Mouse (Mus musculus): ENCODE data around the gene Fmo1. TPM values are rescaled to one million over a fixed set of nuclear protein-coding genes. Genes with fewer than 3 reads are reported as not detected.
"Not testable (repeated sequence)": the region's sequence is repeated elsewhere in the genome, so short reads cannot be mapped to it uniquely, and the experiment has no call there.

Gene Fmo1
- polyA plus RNA-seq, 1 experiment from 2014 or later, result 62.7 TPM

- Histone ChIP-seq H3K27me3 (ENCODE audit: insufficient read depth, low read length) (no peaks in the 10 kb centered on the region), H3K4me1 (ENCODE audit: insufficient read depth, low read length) (no peaks in the 10 kb centered on the region), H3K4me3 (ENCODE audit: low read length) (no peak overlapping the region), H3K4me2 (replicated peaks; ENCODE audit: low read depth, low read length) (no peak overlapping the region), H3K9ac (replicated peaks; ENCODE audit: low read length) (no peak overlapping the region), H3K36me3 (ENCODE audit: insufficient read depth, low read length) (no peaks in the 10 kb centered on the region), H3K27ac (ENCODE audit: low read length) (no peak overlapping the region), H3K9me3 (ENCODE audit: low read length) (no peaks in the 10 kb centered on the region)
- WGBS, result 88% methylated on average over 9 of the region's 9 CpGs
- no peak for ATAC-seq (ENCODE audit: low FRiP score, low TSS enrichment)
These were observed 53.1 kb downstream of the Fmo1 start for GRCm38 (mm10) chr1:162813143-162813835.

DNA sequence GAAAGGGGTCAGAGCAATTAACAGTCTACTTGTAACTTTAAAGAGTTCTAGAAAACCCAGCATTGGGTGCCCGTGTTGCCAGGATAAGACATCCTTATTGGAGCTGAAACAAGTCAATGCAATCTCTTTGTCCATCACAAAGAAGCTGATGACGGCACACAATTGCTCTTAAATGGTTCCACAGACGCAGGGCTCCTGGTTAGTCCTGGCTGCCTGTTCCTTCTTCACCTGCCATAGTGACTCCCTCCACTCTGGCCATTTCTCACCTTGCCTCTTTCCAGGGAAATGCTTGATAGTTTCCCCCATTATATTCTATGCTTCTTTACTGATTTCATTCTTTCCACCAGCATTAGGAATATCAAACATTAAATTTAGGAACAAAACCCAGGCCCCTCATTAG, 57.9 kb downstream of the Fmo1 start:
- H3K27ac ChIP-seq (ENCODE audit: low read length), result no peak overlapping the region
- no peaks in the 10 kb centered on the region for H3K9me3 ChIP-seq (ENCODE audit: low read length)
- H3K4me2 ChIP-seq (replicated peaks; ENCODE audit: low read depth, low read length), result no peak overlapping the region
- H3K4me1 ChIP-seq (ENCODE audit: insufficient read depth, low read length), result no peaks in the 10 kb centered on the region
- no peak for ATAC-seq (ENCODE audit: low FRiP score, low TSS enrichment)
- H3K36me3 ChIP-seq (ENCODE audit: insufficient read depth, low read length), result no peaks in the 10 kb centered on the region
- H3K9ac ChIP-seq (replicated peaks; ENCODE audit: low read length), result no peak overlapping the region
- no peaks in the 10 kb centered on the region for H3K27me3 ChIP-seq (ENCODE audit: insufficient read depth, low read length)
- H3K4me3 ChIP-seq (ENCODE audit: low read length), result no peak overlapping the region
- 85% methylated on average over 3 of the region's 3 CpGs for WGBS

- no peak overlapping the region for H3K4me3 ChIP-seq (ENCODE audit: low read length)
- no peaks in the 10 kb centered on the region for H3K4me1 ChIP-seq (ENCODE audit: insufficient read depth, low read length)
- no peaks in the 10 kb centered on the region for H3K9me3 ChIP-seq (ENCODE audit: low read length)
- WGBS, result 86% methylated on average over 5 of the region's 5 CpGs
- ATAC-seq (ENCODE audit: low FRiP score, low TSS enrichment), result no peak
- H3K27ac ChIP-seq (ENCODE audit: low read length), result no peak overlapping the region
- H3K9ac ChIP-seq (replicated peaks; ENCODE audit: low read length), result no peak overlapping the region
- no peaks in the 10 kb centered on the region for H3K27me3 ChIP-seq (ENCODE audit: insufficient read depth, low read length)
- H3K36me3 ChIP-seq (ENCODE audit: insufficient read depth, low read length), result no peaks in the 10 kb centered on the region
- no peak overlapping the region for H3K4me2 ChIP-seq (replicated peaks; ENCODE audit: low read depth, low read length)
These were observed 59.0 kb downstream of the Fmo1 start for GRCm38 (mm10) chr1:162807441-162807840.

DNA sequence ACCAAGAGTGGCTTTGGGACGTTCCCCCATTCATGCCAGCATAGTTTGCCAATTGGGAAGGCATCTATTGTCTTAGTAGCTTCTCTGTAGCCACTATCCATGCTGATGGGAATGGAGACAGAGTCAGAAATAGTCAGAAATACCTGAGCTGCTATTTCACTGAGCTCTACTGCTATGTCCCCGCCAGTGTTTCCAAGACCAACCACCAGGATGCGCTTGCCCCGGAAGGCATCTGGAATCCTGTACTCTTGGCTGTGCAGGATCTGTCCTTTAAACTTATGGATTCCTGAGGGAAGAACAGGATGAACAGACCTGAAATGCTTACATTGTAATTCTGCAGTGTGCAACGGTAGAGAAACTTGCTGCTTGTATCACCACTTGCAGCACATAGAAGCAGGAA, 61.4 kb downstream of the Fmo1 start:
- no peak overlapping the region for H3K4me3 ChIP-seq (ENCODE audit: low read length)
- no peak for ATAC-seq (ENCODE audit: low FRiP score, low TSS enrichment)
- no peaks in the 10 kb centered on the region for H3K9me3 ChIP-seq (ENCODE audit: low read length)

GRCm38 (mm10) chr1:162796441-162796840, 70.0 kb downstream of the Fmo1 start:
- no peak overlapping the region for H3K9ac ChIP-seq (replicated peaks; ENCODE audit: low read length)
- H3K36me3 ChIP-seq (ENCODE audit: insufficient read depth, low read length), result no peaks in the 10 kb centered on the region
- H3K27ac ChIP-seq (ENCODE audit: low read length), result no peak overlapping the region
- no peak overlapping the region for H3K4me2 ChIP-seq (replicated peaks; ENCODE audit: low read depth, low read length)
- H3K9me3 ChIP-seq (ENCODE audit: low read length), result no peaks in the 10 kb centered on the region
- no peaks in the 10 kb centered on the region for H3K4me1 ChIP-seq (ENCODE audit: insufficient read depth, low read length)
- no peak overlapping the region for H3K4me3 ChIP-seq (ENCODE audit: low read length)
- no peak for ATAC-seq (ENCODE audit: low FRiP score, low TSS enrichment)
- no peaks in the 10 kb centered on the region for H3K27me3 ChIP-seq (ENCODE audit: insufficient read depth, low read length)

More for the DNA sequence above, 61.4 kb downstream of the Fmo1 start:
- Histone ChIP-seq H3K27me3 (ENCODE audit: insufficient read depth, low read length) (no peaks in the 10 kb centered on the region), H3K36me3 (ENCODE audit: insufficient read depth, low read length) (no peaks in the 10 kb centered on the region), H3K27ac (ENCODE audit: low read length) (no peak overlapping the region), H3K9ac (replicated peaks; ENCODE audit: low read length) (no peak overlapping the region), H3K4me1 (ENCODE audit: insufficient read depth, low read length) (no peaks in the 10 kb centered on the region), H3K4me2 (replicated peaks; ENCODE audit: low read depth, low read length) (no peak overlapping the region)
- WGBS, result 56% methylated on average over 5 of the region's 5 CpGs

- 58% methylated on average over 7 of the region's 7 CpGs for WGBS
- Histone ChIP-seq H3K27me3 (ENCODE audit: insufficient read depth, low read length) (no peaks in the 10 kb centered on the region), H3K4me2 (replicated peaks; ENCODE audit: low read depth, low read length) (no peak overlapping the region), H3K27ac (ENCODE audit: low read length) (peak overlapping the region; percentile 61; the same call in 1 of the 2 replicates), H3K9me3 (ENCODE audit: low read length) (no peaks in the 10 kb centered on the region), H3K36me3 (ENCODE audit: insufficient read depth, low read length) (no peaks in the 10 kb centered on the region), H3K4me1 (ENCODE audit: insufficient read depth, low read length) (no peaks in the 10 kb centered on the region), H3K9ac (replicated peaks; ENCODE audit: low read length) (no peak overlapping the region), H3K4me3 (ENCODE audit: low read length) (no peak overlapping the region)
- ATAC-seq (ENCODE audit: low FRiP score, low TSS enrichment), result peak; percentile 89
These were observed 73.9 kb downstream of the Fmo1 start for GRCm38 (mm10) chr1:162792306-162793044.

- 79% methylated on average over 4 of the region's 4 CpGs for WGBS
These were observed 81.2 kb downstream of the Fmo1 start for GRCm38 (mm10) chr1:162785222-162785621.

GRCm38 (mm10) chr1:162783669-162784248, 82.7 kb downstream of the Fmo1 start:
- H3K4me2 ChIP-seq (replicated peaks; ENCODE audit: low read depth, low read length), result no peak overlapping the region
- H3K9ac ChIP-seq (replicated peaks; ENCODE audit: low read length), result no peak overlapping the region
- H3K27me3 ChIP-seq (ENCODE audit: insufficient read depth, low read length), result no peaks in the 10 kb centered on the region
- no peaks in the 10 kb centered on the region for H3K9me3 ChIP-seq (ENCODE audit: low read length)
- ATAC-seq (ENCODE audit: low FRiP score, low TSS enrichment), result peak; percentile 35; the same call in 1 of the 2 replicates
- no peaks in the 10 kb centered on the region for H3K4me1 ChIP-seq (ENCODE audit: insufficient read depth, low read length)
- H3K36me3 ChIP-seq (ENCODE audit: insufficient read depth, low read length), result no peaks in the 10 kb centered on the region
- 50% methylated on average over 7 of the region's 7 CpGs for WGBS
- H3K4me3 ChIP-seq (ENCODE audit: low read length), result no peak overlapping the region
- H3K27ac ChIP-seq (ENCODE audit: low read length), result no peak overlapping the region

More at GRCm38 (mm10) chr1:162785222-162785621, 81.2 kb downstream of the Fmo1 start:
- no peak for ATAC-seq (ENCODE audit: low FRiP score, low TSS enrichment)
- Histone ChIP-seq H3K27ac (ENCODE audit: low read length) (no peak overlapping the region), H3K9ac (replicated peaks; ENCODE audit: low read length) (no peak overlapping the region), H3K4me1 (ENCODE audit: insufficient read depth, low read length) (no peaks in the 10 kb centered on the region), H3K4me3 (ENCODE audit: low read length) (no peak overlapping the region), H3K36me3 (ENCODE audit: insufficient read depth, low read length) (no peaks in the 10 kb centered on the region), H3K27me3 (ENCODE audit: insufficient read depth, low read length) (no peaks in the 10 kb centered on the region), H3K4me2 (replicated peaks; ENCODE audit: low read depth, low read length) (no peak overlapping the region), H3K9me3 (ENCODE audit: low read length) (no peaks in the 10 kb centered on the region)

- not testable (repeated sequence) for H3K9me3 ChIP-seq (ENCODE audit: low read length); H3K4me3 ChIP-seq (ENCODE audit: low read length); ATAC-seq (ENCODE audit: low FRiP score, low TSS enrichment); H3K27me3 ChIP-seq (ENCODE audit: insufficient read depth, low read length); H3K4me2 ChIP-seq (replicated peaks; ENCODE audit: low read depth, low read length); H3K27ac ChIP-seq (ENCODE audit: low read length); H3K36me3 ChIP-seq (ENCODE audit: insufficient read depth, low read length); H3K9ac ChIP-seq (replicated peaks; ENCODE audit: low read length); H3K4me1 ChIP-seq (ENCODE audit: insufficient read depth, low read length)
- 84% methylated on average over 2 of the region's 2 CpGs for WGBS
These were observed 85.4 kb downstream of the Fmo1 start for GRCm38 (mm10) chr1:162781035-162781434.
